Mouse (Mus musculus) testis, adult 2 months (tissue): ENCODE measurements around the gene Nyap2.

Source experiments
- CTCF ChIP-seq: fragments of 200-500 bp; IDR thresholded peaks from 2 replicates; pipeline ENCODE4 v1.5.1; 2012; ENCODE audit warnings: low read depth, mild to moderate bottlenecking, inconsistent platforms, low read length, moderate library complexity; ENCODE audit not compliant: control insufficient read depth, insufficient read depth, insufficient replicate concordance
- POLR2A ChIP-seq: fragments of 200-500 bp; IDR thresholded peaks from 2 replicates; pipeline ENCODE4 v1.6.1; 2012; ENCODE audit warnings: low read depth, mild to moderate bottlenecking, inconsistent platforms, low read length, moderate library complexity; ENCODE audit not compliant: control insufficient read depth

- no peak for TF ChIP-seq POLR2A
- TF ChIP-seq CTCF, result no peak
Observed at GRCm38 (mm10) chr1:81307934-81308333, 231.2 kb downstream of the Nyap2 start.
